Mouse (Mus musculus): Measurements from ENCODE around the gene Ick.

Gene Ick

DNA sequence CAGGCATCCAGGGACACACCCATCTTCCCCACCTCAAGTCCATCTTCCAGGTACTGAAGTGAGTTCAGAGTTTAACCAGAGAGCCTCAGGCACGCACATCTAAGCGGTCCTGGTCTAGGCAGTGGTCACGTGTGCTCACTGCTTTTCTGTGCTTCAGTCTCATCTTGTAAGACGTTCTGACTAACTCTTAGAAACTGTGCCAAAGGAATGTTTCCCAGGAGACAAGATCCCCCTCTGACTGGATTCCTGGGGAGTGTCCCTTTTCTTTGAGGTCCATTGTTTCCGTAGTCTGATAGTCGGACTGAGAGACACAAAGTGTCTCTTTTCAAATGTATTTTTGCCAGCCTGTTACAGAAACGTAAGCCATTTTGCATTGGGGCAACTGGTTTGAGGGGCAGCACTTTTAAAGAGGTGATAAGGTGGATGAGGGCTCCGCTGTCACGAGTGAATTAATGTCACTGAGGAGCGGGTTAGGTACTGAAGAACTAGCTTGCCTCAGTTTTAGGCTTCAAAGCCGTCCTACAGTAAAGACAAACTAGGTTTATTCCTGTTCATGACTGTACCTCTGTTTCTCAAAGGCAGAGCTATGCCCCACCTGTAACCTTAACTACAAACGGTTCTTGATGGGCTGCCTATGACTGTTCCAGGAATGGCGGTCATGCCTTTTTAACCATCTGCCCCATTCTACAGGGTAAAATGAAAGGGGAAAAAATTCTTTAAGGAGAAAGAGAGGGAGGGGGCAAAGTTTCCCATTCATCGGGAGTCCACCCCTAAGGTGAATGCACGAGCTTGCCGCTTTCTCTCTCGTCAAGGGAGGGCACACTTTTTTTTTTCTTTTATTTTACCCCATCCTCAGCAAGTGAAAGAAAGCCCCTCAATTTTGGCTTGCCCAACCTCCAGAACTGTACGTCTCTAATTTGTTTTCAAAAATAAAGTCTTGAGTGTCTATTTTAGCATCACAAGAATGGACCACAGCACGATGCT lies 82.0 kb downstream of the Ick start:
- DNase-seq (ENCODE audit: low spot score in 2 of 2): peak in 1 of 2 experiments; percentile 4

DNA sequence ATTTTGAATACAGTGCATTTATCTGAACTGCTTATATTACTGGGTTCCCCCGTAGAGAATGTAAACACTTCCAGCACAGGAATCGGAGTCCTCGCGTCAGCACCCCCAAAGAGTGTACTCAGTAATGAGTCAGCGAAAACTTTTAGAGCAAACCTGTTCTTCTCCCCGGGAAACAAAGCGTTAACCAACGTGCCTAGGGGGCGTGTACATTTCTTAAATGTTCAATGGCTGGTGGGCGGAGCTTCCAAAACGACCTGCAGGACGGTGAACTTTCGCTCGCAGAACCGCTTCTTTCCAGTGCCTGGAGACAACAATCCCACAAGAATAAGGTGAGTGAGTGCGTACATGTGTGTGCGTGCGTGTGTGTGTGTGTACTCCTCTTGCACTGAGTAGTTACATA lies 82.7 kb downstream of the Ick start:
- DNase-seq (ENCODE audit: low spot score in 2 of 2): peak; percentile 13 to 34

DNA sequence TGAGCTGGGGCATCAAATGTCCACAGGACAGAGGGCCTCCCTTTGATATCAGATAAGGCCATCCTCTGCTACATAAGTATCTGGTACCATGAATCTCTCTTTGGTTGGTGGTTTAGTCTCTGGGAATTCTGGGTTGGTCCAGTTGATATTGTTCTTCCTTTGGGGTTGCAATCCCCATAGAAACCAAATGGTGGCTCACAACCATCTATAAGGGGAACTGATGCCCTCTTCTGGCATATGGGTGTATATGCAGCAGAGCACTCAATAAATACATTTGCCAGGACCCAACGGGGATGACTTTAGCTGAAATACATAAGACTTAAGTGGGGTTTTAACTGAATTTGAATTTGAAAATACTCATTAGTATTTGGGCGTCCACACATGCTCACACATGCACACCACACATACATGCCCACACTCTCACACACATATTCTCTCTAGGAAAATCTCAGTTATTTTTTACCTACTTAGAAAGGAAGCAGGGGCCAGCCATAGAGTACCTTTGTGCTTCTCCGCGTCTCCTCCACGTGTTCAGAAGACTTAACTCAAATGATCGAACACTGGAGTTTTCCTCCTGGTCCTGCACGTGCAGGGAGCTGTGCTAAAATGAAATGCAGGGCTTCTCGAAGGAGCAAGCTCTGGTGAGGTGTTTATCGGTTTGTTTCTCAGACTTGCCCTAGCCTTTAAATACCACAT lies 85.1 kb downstream of the Ick start:
- peak; percentile 4 to 62 for DNase-seq (ENCODE audit: low spot score in 2 of 2)

DNA sequence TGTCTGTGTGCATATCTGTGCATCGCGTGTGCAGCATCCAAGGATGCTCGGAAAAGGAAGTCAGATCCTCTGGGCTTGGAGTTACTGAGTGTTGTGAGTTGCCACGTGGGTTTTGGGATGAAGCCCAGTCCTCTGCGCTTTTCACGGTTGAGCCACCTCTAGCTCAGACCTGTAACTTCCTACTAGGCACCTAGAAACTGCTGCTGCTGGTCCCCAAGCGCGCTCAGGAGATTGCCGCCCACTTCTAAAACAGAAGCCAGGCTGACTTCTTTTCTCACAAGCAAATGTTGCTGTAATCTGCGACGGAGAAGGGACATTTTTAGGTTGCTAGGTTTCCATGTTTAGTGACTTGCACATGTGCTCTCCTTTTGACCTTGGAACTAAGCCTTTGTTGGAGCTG lies 86.0 kb downstream of the Ick start:
- DNase-seq (ENCODE audit: low spot score in 2 of 2): peak; percentile 45 to 62

DNA sequence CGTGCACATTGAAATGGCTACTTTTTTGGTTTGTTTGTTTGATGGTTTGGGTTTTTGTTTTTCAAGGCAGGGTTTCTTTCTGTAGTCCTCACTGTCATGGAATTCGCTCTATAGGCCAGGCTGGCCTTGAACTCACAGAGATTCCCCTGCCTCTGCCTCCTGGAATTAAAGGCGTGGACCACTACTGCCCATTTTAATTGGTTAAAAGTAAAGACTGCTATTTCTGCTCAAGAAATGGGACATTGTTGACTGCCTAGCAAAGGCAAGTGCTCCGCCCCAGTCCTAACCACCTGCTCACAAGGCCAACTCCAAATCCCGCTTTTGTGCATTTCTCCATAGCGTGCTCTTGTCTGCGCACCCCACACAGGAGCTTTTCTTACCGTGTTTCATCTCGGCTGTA lies 88.8 kb downstream of the Ick start:
- no peak for DNase-seq (ENCODE audit: low spot score in 2 of 2)

DNA sequence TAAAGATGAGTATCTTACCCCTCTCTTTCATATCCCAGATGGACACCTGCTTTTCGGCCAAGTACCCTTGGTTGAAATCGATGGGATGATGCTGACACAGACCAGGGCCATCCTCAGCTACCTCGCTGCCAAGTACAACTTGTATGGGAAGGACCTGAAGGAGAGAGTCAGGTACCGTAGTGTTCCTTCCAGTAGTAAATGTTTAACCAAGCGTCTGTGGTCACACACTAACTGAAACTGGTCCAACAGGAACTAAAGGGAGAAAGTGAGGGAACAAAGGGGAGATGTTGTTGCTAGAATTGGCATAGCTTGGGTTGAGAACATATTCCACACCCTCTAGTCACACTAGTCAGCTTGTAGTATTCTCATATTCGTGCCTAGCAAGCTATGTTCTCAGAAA lies 95.2 kb downstream of the Ick start:
- DNase-seq (ENCODE audit: low spot score in 2 of 2): no peak

DNA sequence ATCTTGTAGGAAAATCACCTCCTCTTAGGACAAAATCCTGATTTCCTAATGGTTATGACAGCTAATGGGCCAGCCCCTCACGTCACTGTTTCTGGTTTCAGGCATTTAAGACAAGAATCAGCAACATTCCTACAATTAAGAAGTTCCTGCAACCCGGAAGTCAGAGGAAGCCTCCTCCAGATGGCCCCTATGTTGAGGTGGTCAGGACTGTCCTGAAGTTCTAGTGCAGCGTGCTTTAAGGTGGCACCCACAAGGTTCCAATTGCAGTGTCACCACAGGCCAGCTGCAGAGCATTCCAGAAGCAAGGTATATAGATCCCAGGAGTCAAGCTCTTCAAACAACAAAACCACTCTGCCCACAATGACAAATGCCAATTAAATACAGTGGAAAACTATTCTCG lies 100.0 kb downstream of the Ick start:
- DNase-seq (ENCODE audit: low spot score in 2 of 2): no peak

DNA sequence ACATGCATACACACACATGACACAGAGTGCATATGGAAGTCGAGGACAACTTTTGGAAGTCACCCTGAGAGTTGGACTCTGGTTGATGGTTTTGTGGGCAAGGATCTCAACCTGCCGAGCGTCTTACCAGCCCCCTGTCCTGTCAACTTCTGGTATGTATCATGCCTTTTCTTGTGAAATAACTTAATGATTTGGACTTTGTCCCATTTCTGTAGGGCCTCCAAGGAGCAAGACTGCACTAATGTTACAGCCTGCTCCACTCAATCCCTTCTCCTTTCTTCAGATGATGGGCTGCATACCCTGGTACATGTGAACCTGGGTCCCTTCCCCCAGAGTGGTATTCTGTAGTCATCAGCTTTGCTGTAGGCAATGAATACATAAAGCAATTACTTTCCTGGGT lies 101.1 kb downstream of the Ick start:
- no peak for DNase-seq (ENCODE audit: low spot score in 2 of 2)

DNA sequence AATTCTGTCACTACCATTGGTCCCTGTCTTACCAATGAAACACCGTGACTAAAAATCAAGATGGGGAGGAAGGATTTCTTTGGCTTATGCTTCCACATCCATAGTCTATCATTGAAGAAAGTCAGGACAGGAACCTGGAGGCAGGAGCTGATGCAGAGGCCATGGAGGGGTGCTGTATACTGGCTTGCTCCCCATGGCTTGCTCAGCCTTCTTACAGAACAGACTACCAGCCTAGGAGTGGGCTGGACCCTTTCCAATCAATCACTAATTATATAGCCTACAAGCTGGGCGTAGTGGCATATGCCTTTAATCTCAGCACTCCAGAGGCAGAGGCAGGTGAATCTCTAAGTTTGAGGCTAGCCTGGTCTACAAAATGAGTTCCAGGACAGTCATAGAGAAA lies 101.8 kb downstream of the Ick start:
- DNase-seq (ENCODE audit: low spot score in 2 of 2): no peak

DNA sequence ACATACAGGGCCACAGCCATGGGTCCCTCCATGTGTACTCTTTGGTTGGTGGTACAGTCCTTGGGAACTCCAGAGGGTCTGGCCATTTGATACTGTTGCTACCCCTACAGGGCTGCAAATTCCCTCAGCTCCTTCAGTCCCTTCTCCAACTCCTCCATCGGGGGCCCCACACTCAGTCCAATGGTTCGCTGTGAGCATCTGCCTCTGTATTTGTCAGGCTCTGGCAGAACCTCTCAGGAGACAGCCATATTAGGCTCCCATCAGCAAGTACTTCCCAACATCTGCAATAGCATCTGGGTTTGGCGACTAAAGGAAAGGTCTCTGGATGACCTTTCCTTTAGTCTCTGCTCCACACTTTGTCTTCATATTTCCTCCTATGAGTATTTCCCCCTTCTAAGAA lies 102.5 kb downstream of the Ick start:
- DNase-seq (ENCODE audit: low spot score in 2 of 2): no peak

DNA sequence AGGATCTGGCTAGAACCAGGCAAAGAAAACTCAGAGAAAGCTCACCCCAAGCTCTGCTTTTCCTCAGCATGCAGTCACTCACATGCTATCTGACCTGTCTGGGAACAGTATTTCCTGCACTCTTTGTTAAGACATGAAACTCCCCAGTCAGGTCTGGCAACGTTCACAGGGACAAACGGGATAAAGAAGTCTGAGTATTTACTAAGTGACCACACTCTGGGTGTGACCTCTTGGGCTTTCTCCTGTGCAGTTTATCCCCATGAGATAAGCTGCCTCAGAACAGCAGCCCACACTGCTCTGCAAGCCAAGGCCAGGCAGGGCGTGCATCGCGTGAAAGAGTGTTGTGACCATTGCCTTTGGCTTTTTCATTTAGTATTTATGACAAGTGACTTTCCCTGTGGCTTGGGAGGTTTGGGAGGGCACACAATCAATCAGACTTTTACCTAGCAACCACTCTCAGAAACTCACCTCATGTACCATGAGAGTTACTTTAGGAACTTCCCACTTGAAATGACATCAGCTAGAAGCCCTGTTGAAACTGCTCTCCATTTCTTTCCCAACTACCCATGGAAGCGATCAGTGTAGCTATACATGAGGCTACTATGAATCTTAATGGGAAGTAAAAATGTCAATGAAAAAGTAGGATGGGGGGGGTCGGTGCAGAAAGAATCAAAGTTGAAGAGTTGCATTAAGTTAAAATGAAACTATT lies 103.5 kb downstream of the Ick start:
- no peak for DNase-seq (ENCODE audit: low spot score in 2 of 2)

DNA sequence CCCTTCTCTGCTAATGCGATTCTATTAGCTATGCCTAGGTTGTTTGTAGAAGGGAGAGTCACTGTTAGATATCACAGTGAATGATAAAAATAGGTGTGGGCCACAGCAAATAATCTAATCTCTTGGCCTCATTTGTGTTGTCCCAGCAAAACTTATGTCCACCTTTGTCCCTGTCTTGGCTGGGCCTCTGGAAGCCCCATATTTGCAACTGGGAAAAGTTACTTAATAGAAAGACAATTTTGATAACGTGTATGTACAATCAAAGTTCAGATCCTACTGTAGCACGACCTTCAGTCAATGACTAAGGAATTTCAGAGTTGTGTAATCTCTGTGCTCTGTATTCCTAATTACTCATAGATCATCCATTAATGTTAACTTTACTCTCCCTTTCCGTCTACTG lies 108.1 kb downstream of the Ick start:
- no peak for DNase-seq (ENCODE audit: low spot score in 2 of 2)
